Mouse (Mus musculus) ES-Bruce4 (cell line): ENCODE results near the gene Lingo3. TPM values are rescaled to one million over a fixed set of nuclear protein-coding genes. Genes with fewer than 3 reads are reported as not detected.
A peak's percentile ranks its signal among the peaks of the same experiment; 100 is the strongest.

ENCODE experiments used
- H3K27ac ChIP-seq: 2 replicates; pipeline ENCODE4 v1.5.1; 2012; ENCODE audit warnings: low read length, inconsistent platforms; ENCODE audit not compliant: insufficient read depth
- H3K27me3 ChIP-seq: 2 replicates; pipeline ENCODE4 v1.6.1; 2012; ENCODE audit warnings: mild to moderate bottlenecking, low read length, inconsistent platforms; ENCODE audit not compliant: control insufficient read depth, poor library complexity, insufficient read depth, severe bottlenecking
- H3K36me3 ChIP-seq: 2 replicates; pipeline ENCODE4 v1.6.1; 2012; ENCODE audit warnings: inconsistent platforms, mild to moderate bottlenecking, low read length, moderate library complexity; ENCODE audit not compliant: control insufficient read depth, poor library complexity, insufficient read depth, severe bottlenecking
- H3K4me1 ChIP-seq: one replicate; pipeline ENCODE4 v1.8.1; 2011; ENCODE audit warnings: low read length; ENCODE audit not compliant: control insufficient read depth, insufficient read depth
- H3K4me3 ChIP-seq: 2 replicates; pipeline ENCODE4 v1.5.1; 2011; ENCODE audit warnings: low read depth, mild to moderate bottlenecking, low read length
- H3K9ac ChIP-seq: 2 replicates; pipeline ENCODE4 v1.6.1; 2012; ENCODE audit warnings: low read depth, mild to moderate bottlenecking, inconsistent platforms; ENCODE audit not compliant: poor library complexity, severe bottlenecking
- H3K9me3 ChIP-seq: replicated peaks from 2 replicates; pipeline ENCODE4 v1.6.1; 2012; ENCODE audit warnings: mild to moderate bottlenecking, low read length, inconsistent platforms; ENCODE audit not compliant: control insufficient read depth, poor library complexity, insufficient read depth, severe bottlenecking
- CTCF ChIP-seq: IDR thresholded peaks from one replicate; pipeline ENCODE4 v1.8.1; 2011; ENCODE audit warnings: low read depth, low read length
- EP300 ChIP-seq: IDR thresholded peaks from 2 replicates; pipeline ENCODE4 v1.6.1; 2011; ENCODE audit warnings: low read depth, low read length; ENCODE audit not compliant: insufficient read depth
- POLR2A ChIP-seq: IDR thresholded peaks from one replicate; pipeline ENCODE4 v1.8.1; 2011; ENCODE audit warnings: low read length; ENCODE audit not compliant: insufficient read depth
- polyA plus RNA-seq: library from polyadenylated mRNA; stranded (reverse); fragments of >200 nt; gene quantifications from 2 replicates; pipeline ENCODE4 v1.2.4, GENCODE M21; 2011; ENCODE audit warnings: low read depth; ENCODE audit not compliant: missing spikeins, insufficient read depth, insufficient read length

Lingo3 gene
- polyA plus RNA-seq, 1 experiment, result 1.2 TPM

DNA sequence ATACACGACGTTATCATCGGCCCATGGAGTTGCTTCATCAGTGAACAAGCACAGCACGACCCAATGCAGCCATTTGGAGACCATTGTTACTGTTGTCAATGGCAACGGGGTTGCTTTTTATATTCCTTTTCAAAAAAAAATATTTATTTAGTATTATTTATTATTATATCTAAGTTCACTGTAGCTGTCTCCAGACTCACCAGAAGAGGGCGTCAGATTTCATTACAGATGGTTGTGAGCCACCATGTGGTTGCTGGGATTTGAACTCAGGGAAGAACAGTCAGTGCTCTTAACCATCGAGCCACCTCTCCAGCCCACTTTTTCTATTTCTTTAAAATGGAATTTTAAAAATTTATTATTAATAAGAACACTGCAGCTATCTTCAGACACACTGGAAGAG lies 29.0 kb downstream of the Lingo3 start:
- H3K9ac ChIP-seq, result no peak overlapping the region
- H3K36me3 ChIP-seq, result no peaks in the 10 kb centered on the region
- TF ChIP-seq POLR2A (no peak), EP300 (no peak)
- no peak overlapping the region for H3K27ac ChIP-seq
- H3K27me3 ChIP-seq, result no peaks in the 10 kb centered on the region
- no peaks in the 10 kb centered on the region for H3K9me3 ChIP-seq
- H3K4me3 ChIP-seq, result no peak overlapping the region
- no peaks in the 10 kb centered on the region for H3K4me1 ChIP-seq

DNA sequence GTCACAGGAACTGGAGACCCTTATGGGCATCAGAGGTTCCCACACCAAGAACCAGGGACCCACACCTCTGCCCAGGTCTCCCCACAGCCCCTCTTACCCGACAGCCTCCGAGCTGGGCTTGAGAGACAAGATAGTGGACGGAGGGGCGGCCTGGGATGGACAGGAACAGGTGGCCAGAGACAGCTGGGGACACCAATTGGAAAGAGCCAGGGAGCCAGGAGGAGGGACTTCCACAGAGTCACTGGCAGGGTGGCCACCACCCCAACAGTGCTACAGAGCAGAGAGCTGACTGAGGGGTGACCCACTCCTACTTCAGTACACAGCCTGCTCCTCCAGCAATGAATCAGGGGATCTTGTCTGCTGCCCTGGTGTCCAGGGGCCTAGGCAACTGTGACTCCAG lies 30.5 kb downstream of the Lingo3 start, which contains the start of gene Jsrp1:
Gene Jsrp1 (minus strand): TSS at position 133 of the 400 bp plus-strand sequence.
- no peaks in the 10 kb centered on the region for H3K9me3 ChIP-seq
- TF ChIP-seq EP300, result no peak
- no peak for TF ChIP-seq POLR2A
- no peak for TF ChIP-seq CTCF
- H3K4me3 ChIP-seq, result no peak within 1 kb of the TSS
- H3K27ac ChIP-seq, result no peak within 1 kb of the TSS
- no peaks in the 10 kb centered on the region for H3K27me3 ChIP-seq
- no peaks in the 10 kb centered on the region for H3K36me3 ChIP-seq
- peaks cover 3% of the 10 kb centered on the region for H3K4me1 ChIP-seq
- no peak within 1 kb of the TSS for H3K9ac ChIP-seq

DNA sequence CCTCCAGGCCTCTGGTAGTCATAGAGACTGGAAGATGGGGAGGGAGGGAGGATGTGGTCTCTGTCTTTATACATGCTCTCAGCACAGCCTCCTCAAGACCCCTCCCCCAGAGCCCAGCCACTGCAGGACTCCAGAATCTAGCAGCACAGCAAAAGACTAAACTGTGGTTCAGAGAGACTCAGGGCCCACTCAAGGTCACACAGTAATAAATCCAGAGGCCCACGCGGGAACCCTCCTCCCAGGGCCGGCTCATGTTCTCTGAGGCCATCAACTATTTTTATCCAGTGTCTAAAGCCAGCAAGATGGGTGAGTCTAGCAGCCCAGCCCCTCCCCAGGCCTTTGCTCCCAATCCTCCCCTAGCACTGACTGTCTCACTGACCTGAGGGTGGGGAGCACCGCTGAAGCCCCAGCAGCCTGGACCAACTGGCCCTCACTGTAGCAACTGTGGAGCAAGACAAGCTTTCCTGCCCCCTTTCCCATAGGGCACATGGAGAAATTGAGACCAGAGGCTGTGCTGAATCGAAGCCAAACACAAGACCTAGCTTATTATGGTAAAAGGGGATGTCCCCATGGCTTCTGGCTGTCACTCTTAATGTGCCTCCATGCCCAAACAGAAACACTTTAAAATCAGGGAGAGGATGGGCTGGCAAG lies 31.3 kb downstream of the Lingo3 start:
- H3K4me3 ChIP-seq, result no peak overlapping the region

DNA sequence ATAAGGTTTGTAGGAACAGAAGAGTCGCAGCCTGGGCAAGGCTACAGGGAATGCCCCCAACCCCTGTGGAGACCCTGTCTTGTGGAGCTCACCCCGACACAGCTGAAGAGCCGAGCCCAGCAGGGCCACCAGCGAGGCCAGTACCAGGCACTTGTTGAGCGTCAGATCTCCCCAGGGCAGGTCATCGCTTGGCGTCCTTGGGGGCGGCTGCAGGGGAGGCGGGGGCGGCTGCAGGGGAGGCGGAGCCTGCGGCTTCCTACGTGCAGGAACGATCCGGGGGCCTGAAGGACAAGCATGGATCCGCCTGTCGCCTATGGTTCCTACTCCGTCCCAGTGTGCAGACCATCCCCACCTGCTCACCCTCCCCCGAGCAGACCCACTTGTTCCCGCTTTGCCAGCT lies 33.8 kb downstream of the Lingo3 start:
- Histone ChIP-seq H3K9ac (0 out of 2 replicates have a peak overlapping the region, but pooled peaks have one; percentile 1), H3K9me3 (no peaks in the 10 kb centered on the region), H3K4me3 (peak overlapping the region; percentile 43), H3K4me1 (peaks cover 3% of the 10 kb centered on the region), H3K27ac (no peak overlapping the region), H3K27me3 (no peaks in the 10 kb centered on the region), H3K36me3 (no peaks in the 10 kb centered on the region)
- TF ChIP-seq EP300 (no peak), POLR2A (no peak), CTCF (no peak)

More for the DNA sequence above, 31.3 kb downstream of the Lingo3 start:
- peaks cover 3% of the 10 kb centered on the region for H3K4me1 ChIP-seq
- H3K27ac ChIP-seq, result no peak overlapping the region
- no peaks in the 10 kb centered on the region for H3K27me3 ChIP-seq
- no peak overlapping the region for H3K9ac ChIP-seq
- H3K9me3 ChIP-seq, result no peaks in the 10 kb centered on the region
- no peaks in the 10 kb centered on the region for H3K36me3 ChIP-seq
- TF ChIP-seq EP300 (no peak), CTCF (no peak), POLR2A (no peak)

DNA sequence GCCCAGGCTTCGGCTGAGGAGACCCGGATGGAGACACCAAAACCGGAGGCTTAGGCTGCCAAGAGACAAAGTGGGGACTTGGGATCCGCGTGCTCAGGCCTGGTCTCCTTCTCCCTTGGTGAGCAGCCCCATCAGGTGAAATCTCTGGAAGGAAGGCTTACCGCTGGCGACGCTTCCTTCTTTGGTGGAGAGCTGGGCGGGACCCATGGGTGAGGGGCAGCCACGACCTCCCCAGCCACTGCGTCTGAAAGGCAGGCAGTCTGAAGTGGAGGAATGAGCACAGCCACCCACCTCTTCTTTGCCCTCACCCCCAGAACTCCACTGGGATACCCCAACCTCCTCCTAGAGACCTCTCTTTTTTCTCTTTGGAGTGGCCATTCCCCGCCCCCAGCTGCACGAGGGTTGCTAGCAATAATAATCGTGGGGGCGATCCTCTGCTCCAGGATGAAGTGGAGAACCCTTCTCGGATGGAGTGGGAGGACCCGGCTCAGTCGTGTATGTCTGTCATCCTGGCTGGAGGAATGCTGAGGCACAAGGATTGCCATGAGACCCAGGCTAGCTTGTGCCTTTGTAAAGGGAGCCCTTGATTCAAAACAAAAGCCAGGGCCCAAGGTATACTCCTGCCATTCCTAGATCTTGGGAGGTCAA lies 34.7 kb downstream of the Lingo3 start:
- Histone ChIP-seq H3K27me3 (no peaks in the 10 kb centered on the region), H3K4me3 (peak overlapping the region; percentile 5), H3K9ac (peak overlapping the region; percentile 60), H3K4me1 (peaks cover 3% of the 10 kb centered on the region), H3K36me3 (no peaks in the 10 kb centered on the region), H3K27ac (no peak overlapping the region), H3K9me3 (no peaks in the 10 kb centered on the region)
- no peak for TF ChIP-seq POLR2A
